Mouse (Mus musculus) liver, embryonic 11.5 days (tissue): ENCODE measurements at regions not wholly inside any gene's neighbourhood (a gene's known extent, or its start where the extent isn't known, plus 50 kb on each side); places are given as distances from the start of the nearest gene placed in this dataset.

Experiments used
- ATAC-seq: fragments of 200-750 bp; cut with Nextera tagmentation; replicated peaks from 2 replicates; pipeline ENCODE4 v1.8.0; 2017; ENCODE audit warnings: moderate number of reproducible peaks, mild to moderate bottlenecking, moderate TSS enrichment, moderate library complexity; ENCODE audit not compliant: low FRiP score
- DNase-seq: peaks from one replicate; pipeline ENCODE4 v3.0.0-alpha.2; 2017; ENCODE audit warnings: low spot score
- H3K27ac ChIP-seq: fragments of 300-500 bp; sonication (generic); 2 replicates; pipeline ENCODE4 v1.5.1; 2014; ENCODE audit warnings: mild to moderate bottlenecking, low read depth, low read length, control low read depth
- H3K27me3 ChIP-seq: fragments of 300-500 bp; sonication (generic); replicated peaks from 2 replicates; pipeline ENCODE4 v1.6.1; 2014; ENCODE audit warnings: low read length, mixed read lengths; ENCODE audit not compliant: control insufficient read depth, insufficient read depth
- H3K36me3 ChIP-seq: fragments of 300-500 bp; sonication (generic); 2 replicates; pipeline ENCODE4 v1.6.1; 2014; ENCODE audit warnings: mild to moderate bottlenecking, low read length, moderate library complexity, mixed read lengths; ENCODE audit not compliant: control insufficient read depth, insufficient read depth
- H3K4me1 ChIP-seq: fragments of 300-500 bp; sonication (generic); replicated peaks from 2 replicates; pipeline ENCODE4 v1.6.1; 2014; ENCODE audit warnings: low read length, mixed read lengths; ENCODE audit not compliant: control insufficient read depth, insufficient read depth
- H3K4me2 ChIP-seq: fragments of 300-500 bp; sonication (generic); 2 replicates; pipeline ENCODE4 v1.6.1; 2014; ENCODE audit warnings: mild to moderate bottlenecking, control low read depth, moderate library complexity
- H3K4me3 ChIP-seq: fragments of 300-500 bp; sonication (generic); 2 replicates; pipeline ENCODE4 v1.5.1; 2014; ENCODE audit warnings: low read depth, low read length, control low read depth
- H3K9ac ChIP-seq: fragments of 300-500 bp; sonication (generic); 2 replicates; pipeline ENCODE4 v1.6.1; 2014; ENCODE audit warnings: low read depth, low read length, control low read depth
- H3K9me3 ChIP-seq: fragments of 300-500 bp; sonication (generic); 2 replicates; pipeline ENCODE4 v1.6.1; 2016; ENCODE audit warnings: low read length, inconsistent platforms, mixed read lengths; ENCODE audit not compliant: control insufficient read depth
- WGBS: fragments of 180-500 bp; shearing (Covaris S2); extraction: QIAGEN DNeasy Blood & Tissue Kit; methylation state at CpG from one replicate; pipeline ENCODE4 v1.1.7; 2014; 5-methylcytosine and 5-hydroxymethylcytosine counted together

GRCm38 (mm10) chr1:92726341-92726740 is 77.7 kb upstream of the Otos start:
- no peak for DNase-seq
- H3K4me1 ChIP-seq, result no peaks in the 10 kb centered on the region
- H3K27me3 ChIP-seq, result no peaks in the 10 kb centered on the region
- no peak for ATAC-seq
- 76% methylated on average over 6 of the region's 6 CpGs for WGBS
- no peaks in the 10 kb centered on the region for H3K36me3 ChIP-seq
- no peaks in the 10 kb centered on the region for H3K9me3 ChIP-seq
- H3K4me3 ChIP-seq, result no peak overlapping the region
- no peak overlapping the region for H3K27ac ChIP-seq
- no peak overlapping the region for H3K4me2 ChIP-seq
- no peak overlapping the region for H3K9ac ChIP-seq

- Histone ChIP-seq H3K27ac (no peak overlapping the region), H3K9ac (no peak overlapping the region), H3K9me3 (no peaks in the 10 kb centered on the region), H3K4me2 (no peak overlapping the region), H3K4me1 (no peaks in the 10 kb centered on the region), H3K36me3 (no peaks in the 10 kb centered on the region), H3K4me3 (no peak overlapping the region), H3K27me3 (no peaks in the 10 kb centered on the region)
- DNase-seq, result no peak
- WGBS, result 72% methylated on average over 3 of the region's 3 CpGs
- ATAC-seq, result no peak
Observed at GRCm38 (mm10) chr1:92724135-92724534, 75.5 kb upstream of the Otos start.

- WGBS, result 68% methylated on average over 10 of the region's 10 CpGs
- ATAC-seq (no peak), DNase-seq (no peak)
- H3K4me3 ChIP-seq, result no peak overlapping the region
- no peaks in the 10 kb centered on the region for H3K36me3 ChIP-seq
- H3K4me1 ChIP-seq, result no peaks in the 10 kb centered on the region
- H3K4me2 ChIP-seq, result no peak overlapping the region
- no peaks in the 10 kb centered on the region for H3K9me3 ChIP-seq
- no peaks in the 10 kb centered on the region; the same call in 1 of the 2 replicates for H3K27me3 ChIP-seq
- no peak overlapping the region for H3K27ac ChIP-seq
- no peak overlapping the region for H3K9ac ChIP-seq
Observed at GRCm38 (mm10) chr1:92720567-92720966, 71.9 kb upstream of the Otos start.

GRCm38 (mm10) chr1:92719864-92720263 is 71.2 kb upstream of the Otos start:
- Histone ChIP-seq H3K4me1 (no peaks in the 10 kb centered on the region), H3K27me3 (no peaks in the 10 kb centered on the region; the same call in 1 of the 2 replicates), H3K36me3 (no peaks in the 10 kb centered on the region), H3K4me2 (no peak overlapping the region), H3K9ac (no peak overlapping the region), H3K4me3 (no peak overlapping the region), H3K27ac (no peak overlapping the region), H3K9me3 (no peaks in the 10 kb centered on the region)
- ATAC-seq (no peak), DNase-seq (no peak)
- WGBS, result 93% methylated on average over 6 of the region's 6 CpGs

- Histone ChIP-seq H3K36me3 (no peaks in the 10 kb centered on the region), H3K4me2 (no peak overlapping the region), H3K9ac (no peak overlapping the region), H3K4me1 (no peaks in the 10 kb centered on the region), H3K4me3 (no peak overlapping the region), H3K27ac (no peak overlapping the region), H3K27me3 (no peaks in the 10 kb centered on the region; the same call in 1 of the 2 replicates), H3K9me3 (no peaks in the 10 kb centered on the region)
- ATAC-seq, result no peak
- 64% methylated on average over 4 of the region's 4 CpGs for WGBS
- no peak for DNase-seq
Observed at GRCm38 (mm10) chr1:92718108-92718507, 69.5 kb upstream of the Otos start.

- DNase-seq (no peak), ATAC-seq (no peak)
- Histone ChIP-seq H3K4me1 (no peaks in the 10 kb centered on the region), H3K4me2 (no peak overlapping the region), H3K27ac (no peak overlapping the region), H3K9ac (no peak overlapping the region), H3K4me3 (no peak overlapping the region), H3K36me3 (no peaks in the 10 kb centered on the region), H3K9me3 (no peaks in the 10 kb centered on the region), H3K27me3 (no peaks in the 10 kb centered on the region; the same call in 1 of the 2 replicates)
- WGBS, result 46% methylated on average over 9 of the region's 9 CpGs
Observed at GRCm38 (mm10) chr1:92714725-92715324, 66.2 kb upstream of the Otos start.

- H3K9me3 ChIP-seq, result no peaks in the 10 kb centered on the region
- H3K4me2 ChIP-seq, result no peak overlapping the region
- WGBS, result 74% methylated on average over 8 of the region's 8 CpGs
- no peaks in the 10 kb centered on the region; the same call in 1 of the 2 replicates for H3K4me1 ChIP-seq
- no peak overlapping the region for H3K9ac ChIP-seq
- H3K4me3 ChIP-seq, result no peak overlapping the region
- no peaks in the 10 kb centered on the region; the same call in 1 of the 2 replicates for H3K27me3 ChIP-seq
- H3K27ac ChIP-seq, result no peak overlapping the region
- DNase-seq (no peak), ATAC-seq (no peak)
- H3K36me3 ChIP-seq, result no peaks in the 10 kb centered on the region
Observed at GRCm38 (mm10) chr1:92712366-92712765, 63.7 kb upstream of the Otos start.

- ATAC-seq, result no peak
- H3K4me2 ChIP-seq, result no peak overlapping the region
- H3K9ac ChIP-seq, result no peak overlapping the region
- no peak overlapping the region for H3K27ac ChIP-seq
- no peaks in the 10 kb centered on the region for H3K27me3 ChIP-seq
- DNase-seq, result no peak
- H3K9me3 ChIP-seq, result no peaks in the 10 kb centered on the region
- 74% methylated on average over 2 of the region's 2 CpGs for WGBS
- no peak overlapping the region for H3K4me3 ChIP-seq
- H3K4me1 ChIP-seq, result no peaks in the 10 kb centered on the region; the same call in 1 of the 2 replicates
- no peaks in the 10 kb centered on the region for H3K36me3 ChIP-seq
Observed at GRCm38 (mm10) chr1:92710321-92710839, 61.7 kb upstream of the Otos start.

GRCm38 (mm10) chr1:92709190-92709850 is 60.7 kb upstream of the Otos start:
- 66% methylated on average over 14 of the region's 14 CpGs for WGBS
- Histone ChIP-seq H3K4me1 (no peaks in the 10 kb centered on the region; the same call in 1 of the 2 replicates), H3K27ac (no peak overlapping the region)

More at GRCm38 (mm10) chr1:92709190-92709850, 60.7 kb upstream of the Otos start:
- Histone ChIP-seq H3K36me3 (no peaks in the 10 kb centered on the region), H3K9me3 (no peaks in the 10 kb centered on the region), H3K4me2 (no peak overlapping the region), H3K4me3 (no peak overlapping the region), H3K27me3 (no peaks in the 10 kb centered on the region), H3K9ac (no peak overlapping the region)
- ATAC-seq (no peak), DNase-seq (no peak)
